Mouse (Mus musculus): ENCODE results near the gene Pigc. TPM values are rescaled to one million over a fixed set of nuclear protein-coding genes. Genes with fewer than 3 reads are reported as not detected.

Pigc gene
- total RNA-seq, 2 experiments from 2014 or later, result 14.7 to 16.3 TPM

- DNase-seq (ENCODE audit: extremely low spot score in 1 of 2, low spot score in 1 of 2), result no peak
These were observed 3.2 kb downstream of the Pigc start for GRCm38 (mm10) chr1:161972233-161972632.

GRCm38 (mm10) chr1:161976255-161977182 lies 7.5 kb downstream of the Pigc start:
- peak; percentile 40 to 75 for DNase-seq (ENCODE audit: extremely low spot score in 1 of 2, low spot score in 1 of 2)

- no peak for DNase-seq (ENCODE audit: extremely low spot score in 1 of 2, low spot score in 1 of 2)
These were observed 8.3 kb downstream of the Pigc start for GRCm38 (mm10) chr1:161977331-161977730.

- no peak for DNase-seq (ENCODE audit: extremely low spot score in 1 of 2, low spot score in 1 of 2)
These were observed 9.3 kb downstream of the Pigc start for GRCm38 (mm10) chr1:161978173-161978700.

GRCm38 (mm10) chr1:161979536-161979935 lies 10.6 kb downstream of the Pigc start, which contains the start of gene 4930558K02Rik:
4930558K02Rik (minus strand) TSS chr1:161979636.
- DNase-seq (ENCODE audit: extremely low spot score in 1 of 2, low spot score in 1 of 2), result no peak

GRCm38 (mm10) chr1:161980046-161980445 lies 11.1 kb downstream of the Pigc start:
- DNase-seq (ENCODE audit: extremely low spot score in 1 of 2, low spot score in 1 of 2), result no peak

GRCm38 (mm10) chr1:161980626-161981298 lies 11.8 kb downstream of the Pigc start:
- no peak for DNase-seq (ENCODE audit: extremely low spot score in 1 of 2, low spot score in 1 of 2)

GRCm38 (mm10) chr1:161983451-161983850 lies 14.5 kb downstream of the Pigc start:
- DNase-seq (ENCODE audit: extremely low spot score in 1 of 2, low spot score in 1 of 2), result no peak

- no peak for DNase-seq (ENCODE audit: extremely low spot score in 1 of 2, low spot score in 1 of 2)
These were observed 15.1 kb downstream of the Pigc start for GRCm38 (mm10) chr1:161983979-161984566.

- no peak for DNase-seq (ENCODE audit: extremely low spot score in 1 of 2, low spot score in 1 of 2)
These were observed 21.9 kb downstream of the Pigc start for GRCm38 (mm10) chr1:161990684-161991578.

GRCm38 (mm10) chr1:161991846-161992245 lies 22.9 kb downstream of the Pigc start:
- DNase-seq (ENCODE audit: extremely low spot score in 1 of 2, low spot score in 1 of 2), result no peak

- no peak for DNase-seq (ENCODE audit: extremely low spot score in 1 of 2, low spot score in 1 of 2)
These were observed 23.4 kb downstream of the Pigc start for GRCm38 (mm10) chr1:161992389-161992788.

GRCm38 (mm10) chr1:161998781-161999180 lies 29.8 kb downstream of the Pigc start:
- no peak for DNase-seq (ENCODE audit: extremely low spot score in 1 of 2, low spot score in 1 of 2)

- no peak for DNase-seq (ENCODE audit: extremely low spot score in 1 of 2, low spot score in 1 of 2)
These were observed 30.4 kb downstream of the Pigc start for GRCm38 (mm10) chr1:161999338-161999737.

GRCm38 (mm10) chr1:161999882-162000371 lies 30.9 kb downstream of the Pigc start:
- DNase-seq (ENCODE audit: extremely low spot score in 1 of 2, low spot score in 1 of 2), result peak; percentile 23 to 40

- DNase-seq (ENCODE audit: extremely low spot score in 1 of 2, low spot score in 1 of 2), result no peak
These were observed 32.3 kb downstream of the Pigc start for GRCm38 (mm10) chr1:162001328-162001727.

GRCm38 (mm10) chr1:162003729-162004517 lies 34.9 kb downstream of the Pigc start:
- DNase-seq (ENCODE audit: extremely low spot score in 1 of 2, low spot score in 1 of 2), result no peak

GRCm38 (mm10) chr1:162004518-162004780 lies 35.5 kb downstream of the Pigc start:
- DNase-seq (ENCODE audit: extremely low spot score in 1 of 2, low spot score in 1 of 2), result no peak

Data from layer of hippocampus, postnatal 25 days (tissue).